Comparison of ENCODE assay signal across 25 mouse cellular contexts in genomic region chr8:89382538-89383380, GRCm38 (mm10).
A peak's percentile ranks its signal among the peaks of the same experiment; 100 is the strongest.
DNase-seq lines count a peak whose midpoint lies in the region; ATAC-seq and TF ChIP-seq lines count a peak whose summit lies in the region.
"Had no signal": no experiment of that assay in that cellular context is flagged by ENCODE, and none has a peak within 500 bp of the region (broad histone marks: within the 10 kb centered on the region; RNA-seq: fewer than 3 reads in every experiment).

No protein-coding gene starts in this region.

- H3K9me3 ChIP-seq in heart, embryonic 10.5 days: no peaks in the 10 kb centered on the region
- no peaks in the 10 kb centered on the region for H3K9me3 ChIP-seq in midbrain, embryonic 11.5 days (ENCODE audit: control insufficient read depth, low read length)
- H3K9me3 ChIP-seq in midbrain, postnatal 0 days (ENCODE audit: low read length): no peaks in the 10 kb centered on the region
- no peaks in the 10 kb centered on the region for H3K9me3 ChIP-seq in limb, embryonic 10.5 days (replicated peaks)
- H3K9me3 ChIP-seq in neural tube, embryonic 15.5 days (replicated peaks): no peaks in the 10 kb centered on the region
- H3K9me3 ChIP-seq: embryonic facial prominence, embryonic 12.5 days; hindbrain, embryonic 13.5 days; liver, embryonic 12.5 days; midbrain, embryonic 13.5 days had no signal

- WGBS in heart, embryonic 10.5 days: 60% methylated on average over 9 of the region's 9 CpGs
- WGBS in midbrain, embryonic 11.5 days: 59% methylated on average over 9 of the region's 9 CpGs
- WGBS in midbrain, postnatal 0 days: 63% methylated on average over 9 of the region's 9 CpGs
- WGBS in limb, embryonic 10.5 days: 29% methylated on average over 9 of the region's 9 CpGs
- WGBS in neural tube, embryonic 15.5 days: 19% methylated on average over 9 of the region's 9 CpGs

- peaks cover 22% of the 10 kb centered on the region for H3K4me1 ChIP-seq in heart, embryonic 10.5 days
- H3K4me1 ChIP-seq in midbrain, embryonic 11.5 days (ENCODE audit: control insufficient read depth, insufficient read depth, low read length): peaks cover 22% of the 10 kb centered on the region
- H3K4me1 ChIP-seq in midbrain, postnatal 0 days (ENCODE audit: insufficient read depth, low read length): no peaks in the 10 kb centered on the region
- peaks cover 55% of the 10 kb centered on the region for H3K4me1 ChIP-seq in limb, embryonic 10.5 days
- peaks cover 28% of the 10 kb centered on the region for H3K4me1 ChIP-seq in neural tube, embryonic 15.5 days
- H3K4me1 ChIP-seq: liver, embryonic 12.5 days had no signal

- intact Hi-C loops in heart, postnatal 10 days (cut with DNase I): no loop called here

- no peak overlapping the region for H3K4me3 ChIP-seq in heart, embryonic 10.5 days
- no peak overlapping the region for H3K4me3 ChIP-seq in midbrain, embryonic 11.5 days (ENCODE audit: low read depth, low read length)
- no peak overlapping the region for H3K4me3 ChIP-seq in midbrain, postnatal 0 days (ENCODE audit: low read depth, low read length)
- H3K4me3 ChIP-seq in limb, embryonic 10.5 days: no peak overlapping the region
- H3K4me3 ChIP-seq in neural tube, embryonic 15.5 days (replicated peaks): no peak overlapping the region
- H3K4me3 ChIP-seq: embryonic facial prominence, embryonic 12.5 days; hindbrain, embryonic 13.5 days; liver, embryonic 12.5 days; midbrain, embryonic 13.5 days; myocyte had no signal

- H3K27me3 ChIP-seq in heart, embryonic 10.5 days (ENCODE audit: insufficient read depth, poor library complexity, severe bottlenecking): no peaks in the 10 kb centered on the region
- no peaks in the 10 kb centered on the region for H3K27me3 ChIP-seq in midbrain, embryonic 11.5 days (ENCODE audit: control insufficient read depth, insufficient read depth, low read length)
- H3K27me3 ChIP-seq in midbrain, postnatal 0 days (ENCODE audit: insufficient read depth, low read length): 0 out of 2 replicates have a peak, but pooled peaks cover 4% of the 10 kb centered on the region
- H3K27me3 ChIP-seq in limb, embryonic 10.5 days (ENCODE audit: low read depth, poor library complexity, severe bottlenecking): peaks cover 10% of the 10 kb centered on the region; the same call in 1 of the 2 replicates
- peaks cover 8% of the 10 kb centered on the region; the same call in 1 of the 2 replicates for H3K27me3 ChIP-seq in neural tube, embryonic 15.5 days (replicated peaks)
- H3K27me3 ChIP-seq: embryonic facial prominence, embryonic 12.5 days had no signal

- TF ChIP-seq CTCF in midbrain, postnatal 0 days (IDR thresholded peaks at IDR 0.05): no peak

- DNase-seq in heart, embryonic 10.5 days (ENCODE audit: low spot score): peak; percentile 52
- DNase-seq in heart, postnatal 10 days: no peak
- peak; percentile 79 for DNase-seq in midbrain, embryonic 11.5 days (ENCODE audit: low spot score, missing footprints)
- DNase-seq in midbrain, postnatal 0 days (ENCODE audit: low spot score): no peak
- DNase-seq in limb, embryonic 10.5 days (ENCODE audit: low spot score): peak; percentile 61
- DNase-seq in right cerebral cortex, postnatal 14 days: no peak
- no peak for DNase-seq in lung, postnatal 14 days
- DNase-seq: adrenal gland, postnatal 25 days; B cell, adult 2 months; cerebellum, adult 11 months; cerebellum, postnatal 14 days; gastrocnemius, postnatal 14 days; kidney, postnatal 14 days; left cerebral cortex, postnatal 4 days; lung, embryonic 14.5 days; lung, postnatal 4 days; retina, postnatal 1 day; right cerebral cortex, postnatal 4 days; thymus, postnatal 25 days had no signal

- no peak overlapping the region for H3K9ac ChIP-seq in midbrain, embryonic 11.5 days (ENCODE audit: low read length)
- H3K9ac ChIP-seq in midbrain, postnatal 0 days (replicated peaks; ENCODE audit: low read length, poor library complexity, severe bottlenecking): no peak overlapping the region
- H3K9ac ChIP-seq in neural tube, embryonic 15.5 days (replicated peaks): no peak overlapping the region
- H3K9ac ChIP-seq: embryonic facial prominence, embryonic 12.5 days; hindbrain, embryonic 13.5 days; liver, embryonic 12.5 days; lung, embryonic 14.5 days; midbrain, embryonic 13.5 days had no signal

- no peak for ATAC-seq in midbrain, embryonic 11.5 days (ENCODE audit: low FRiP score)
- no peak for ATAC-seq in midbrain, postnatal 0 days (ENCODE audit: low FRiP score)
- ATAC-seq in neural tube, embryonic 15.5 days (ENCODE audit: low FRiP score): no peak
- ATAC-seq: liver, embryonic 12.5 days; midbrain, embryonic 13.5 days had no signal

- H3K27ac ChIP-seq in heart, embryonic 10.5 days: no peak overlapping the region
- no peak overlapping the region; the same call in 1 of the 2 replicates for H3K27ac ChIP-seq in midbrain, embryonic 11.5 days (ENCODE audit: low read depth, low read length)
- H3K27ac ChIP-seq in midbrain, postnatal 0 days (ENCODE audit: low read depth, low read length): no peak overlapping the region
- peak overlapping the region; percentile 83 for H3K27ac ChIP-seq in limb, embryonic 10.5 days
- 0 out of 2 replicates have a peak overlapping the region, but pooled peaks have one; percentile 28 for H3K27ac ChIP-seq in neural tube, embryonic 15.5 days (replicated peaks)
- H3K27ac ChIP-seq: embryonic facial prominence, embryonic 12.5 days; hindbrain, embryonic 13.5 days; liver, embryonic 12.5 days; midbrain, embryonic 13.5 days had no signal

- no peak overlapping the region for H3K4me2 ChIP-seq in midbrain, embryonic 11.5 days
- no peak overlapping the region for H3K4me2 ChIP-seq in midbrain, postnatal 0 days (ENCODE audit: low read depth, low read length, poor library complexity, severe bottlenecking)
- no peak overlapping the region for H3K4me2 ChIP-seq in neural tube, embryonic 15.5 days
- H3K4me2 ChIP-seq: embryonic facial prominence, embryonic 12.5 days; hindbrain, embryonic 13.5 days; liver, embryonic 12.5 days; lung, embryonic 14.5 days; midbrain, embryonic 13.5 days had no signal

- H3K36me3 ChIP-seq in heart, embryonic 10.5 days: no peaks in the 10 kb centered on the region
- H3K36me3 ChIP-seq in midbrain, embryonic 11.5 days (ENCODE audit: control insufficient read depth, insufficient read depth, low read length): no peaks in the 10 kb centered on the region
- no peaks in the 10 kb centered on the region for H3K36me3 ChIP-seq in midbrain, postnatal 0 days (ENCODE audit: insufficient read depth, low read length)
- H3K36me3 ChIP-seq in limb, embryonic 10.5 days: no peaks in the 10 kb centered on the region
- no peaks in the 10 kb centered on the region for H3K36me3 ChIP-seq in neural tube, embryonic 15.5 days
- H3K36me3 ChIP-seq: embryonic facial prominence, embryonic 12.5 days; hindbrain, embryonic 13.5 days; liver, embryonic 12.5 days; midbrain, embryonic 13.5 days had no signal

Comparison
In these comparisons a context has a peak if more than half of its experiments do, and no peak if none do; other contexts are left out.
1. DNase-seq: peak in heart, embryonic 10.5 days (single experiment), midbrain, embryonic 11.5 days (single experiment) and limb, embryonic 10.5 days (single experiment); none in heart, postnatal 10 days (0 of 2), midbrain, postnatal 0 days (single experiment), right cerebral cortex, postnatal 14 days (single experiment) and lung, postnatal 14 days (single experiment).
2. H3K27ac ChIP-seq: peak in limb, embryonic 10.5 days (single experiment) and neural tube, embryonic 15.5 days (single experiment); none in heart, embryonic 10.5 days (single experiment), midbrain, embryonic 11.5 days (single experiment) and midbrain, postnatal 0 days (single experiment).